Mouse (Mus musculus) ES-E14 (cell line): ENCODE results near the gene Dpp4.

Experiments
- CHD2 ChIP-seq: IDR thresholded peaks from 2 replicates; pipeline ENCODE4 v1.6.1; 2014; ENCODE audit warnings: mild to moderate bottlenecking, low read depth, low read length, inconsistent platforms
- HCFC1 ChIP-seq: IDR thresholded peaks from 2 replicates; pipeline ENCODE4 v1.6.1; 2012; ENCODE audit warnings: low read length, inconsistent platforms, borderline replicate concordance; ENCODE audit not compliant: insufficient read depth
- ZC3H11A ChIP-seq: IDR thresholded peaks from 2 replicates; pipeline ENCODE4 v1.6.1; 2012; ENCODE audit warnings: low read depth, mild to moderate bottlenecking, inconsistent platforms, low read length, borderline replicate concordance
- ZNF384 ChIP-seq: IDR thresholded peaks from 2 replicates; pipeline ENCODE4 v1.6.1; 2012; ENCODE audit warnings: low read depth, low read length, inconsistent platforms

GRCm38 (mm10) chr2:62301716-62302115 lies 110.3 kb downstream of the Dpp4 start:
- TF ChIP-seq ZNF384 (no peak), ZC3H11A (no peak), HCFC1 (no peak), CHD2 (no peak)
